Mouse (Mus musculus) heart, embryonic 12.5 days (tissue): Measurements from ENCODE around the gene A230072I06Rik. TPM values are rescaled to one million over a fixed set of nuclear protein-coding genes. Genes with fewer than 3 reads are reported as not detected.

Experiments
- ATAC-seq: fragments of 200-750 bp; cut with Nextera tagmentation; 2 replicates; pipeline ENCODE4 v1.8.0; 2017; ENCODE audit warnings: moderate TSS enrichment, moderate library complexity; ENCODE audit not compliant: insufficient number of reproducible peaks, low FRiP score
- H3K27ac ChIP-seq: fragments of 300-500 bp; sonication (generic); 2 replicates; pipeline ENCODE4 v1.5.1; 2016; ENCODE audit warnings: mild to moderate bottlenecking, moderate library complexity; ENCODE audit not compliant: poor library complexity, severe bottlenecking
- H3K27me3 ChIP-seq: fragments of 300-500 bp; sonication (generic); replicated peaks from 2 replicates; pipeline ENCODE4 v1.6.1; 2016; ENCODE audit warnings: mild to moderate bottlenecking, moderate library complexity
- H3K36me3 ChIP-seq: fragments of 300-500 bp; sonication (generic); 2 replicates; pipeline ENCODE4 v1.6.1; 2016; ENCODE audit warnings: mild to moderate bottlenecking, moderate library complexity
- H3K4me1 ChIP-seq: fragments of 300-500 bp; sonication (generic); replicated peaks from 2 replicates; pipeline ENCODE4 v1.6.1; 2016; ENCODE audit warnings: mild to moderate bottlenecking
- H3K4me2 ChIP-seq: fragments of 300-500 bp; sonication (generic); 2 replicates; pipeline ENCODE4 v1.6.1; 2016; ENCODE audit warnings: mild to moderate bottlenecking, moderate library complexity
- H3K4me3 ChIP-seq: fragments of 300-500 bp; sonication (generic); 2 replicates; pipeline ENCODE4 v1.5.1; 2016; ENCODE audit warnings: mild to moderate bottlenecking
- H3K9ac ChIP-seq: fragments of 300-500 bp; sonication (generic); 2 replicates; pipeline ENCODE4 v1.6.1; 2016; ENCODE audit warnings: mild to moderate bottlenecking, moderate library complexity
- H3K9me3 ChIP-seq: fragments of 300-500 bp; sonication (generic); replicated peaks from 2 replicates; pipeline ENCODE4 v1.6.1; 2016; ENCODE audit warnings: mild to moderate bottlenecking, moderate library complexity
- WGBS: fragments of 180-500 bp; shearing (Covaris S2); methylation state at CpG from one replicate; pipeline ENCODE4 v1.1.7; 2016; 5-methylcytosine and 5-hydroxymethylcytosine counted together
- polyA plus RNA-seq: library from polyadenylated mRNA; unstranded; fragments of >200 nt; fragmentation: Nextera tagmentation; extraction: Ambion mirVana; gene quantifications from 2 replicates; pipeline ENCODE4 v1.2.1, GENCODE M21; 2016

A230072I06Rik gene
- not detected in 2 replicates for polyA plus RNA-seq

- WGBS = 35% methylated on average over 12 of the region's 12 CpGs
- no peaks in the 10 kb centered on the region for H3K9me3 ChIP-seq
- peak within 1 kb of the TSS; percentile 52 for H3K27ac ChIP-seq
- peak within 1 kb of the TSS; percentile 33 for H3K4me2 ChIP-seq
- H3K27me3 ChIP-seq = peaks cover 6% of the 10 kb centered on the region; the same call in 1 of the 2 replicates
- H3K36me3 ChIP-seq = no peaks in the 10 kb centered on the region
- no peak within 1 kb of the TSS for H3K4me3 ChIP-seq
- ATAC-seq = 0 out of 2 replicates have a peak, but pooled peaks have one; percentile 26
- H3K4me1 ChIP-seq = peaks cover 20% of the 10 kb centered on the region
- H3K9ac ChIP-seq = no peak within 1 kb of the TSS
These were observed at the start of gene A230072I06Rik for GRCm38 (mm10) chr8:12278663-12279312. Gene A230072I06Rik, plus strand, starts transcription at chr8:12278819.

DNA sequence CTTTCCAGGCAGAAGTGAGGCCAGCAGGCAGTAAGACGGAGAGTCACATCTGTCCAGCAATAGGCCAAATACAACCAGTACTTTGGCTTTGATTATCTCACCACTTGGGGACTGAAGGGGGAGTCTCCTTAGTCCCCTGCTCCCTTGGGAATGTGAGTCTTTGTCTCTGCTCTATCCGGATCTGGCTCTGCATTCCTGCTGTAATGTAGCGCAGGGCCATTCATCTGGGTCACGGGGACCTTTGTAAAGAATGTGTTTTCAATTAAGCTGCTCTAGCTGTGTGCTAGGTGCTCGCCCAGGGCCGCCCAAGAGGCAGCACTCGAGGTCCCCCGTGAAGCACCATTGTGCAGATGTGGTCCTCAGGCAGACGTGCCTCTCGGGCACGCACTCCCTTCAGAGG, 44.6 kb upstream of the A230072I06Rik start:
- Histone ChIP-seq H3K4me2 (no peak overlapping the region), H3K9me3 (no peaks in the 10 kb centered on the region), H3K27ac (no peak overlapping the region), H3K36me3 (no peaks in the 10 kb centered on the region), H3K9ac (no peak overlapping the region), H3K4me3 (no peak overlapping the region), H3K27me3 (peaks cover 4% of the 10 kb centered on the region; the same call in 1 of the 2 replicates), H3K4me1 (no peaks in the 10 kb centered on the region)
- WGBS = 50% methylated on average over 11 of the region's 11 CpGs
- ATAC-seq = no peak

DNA sequence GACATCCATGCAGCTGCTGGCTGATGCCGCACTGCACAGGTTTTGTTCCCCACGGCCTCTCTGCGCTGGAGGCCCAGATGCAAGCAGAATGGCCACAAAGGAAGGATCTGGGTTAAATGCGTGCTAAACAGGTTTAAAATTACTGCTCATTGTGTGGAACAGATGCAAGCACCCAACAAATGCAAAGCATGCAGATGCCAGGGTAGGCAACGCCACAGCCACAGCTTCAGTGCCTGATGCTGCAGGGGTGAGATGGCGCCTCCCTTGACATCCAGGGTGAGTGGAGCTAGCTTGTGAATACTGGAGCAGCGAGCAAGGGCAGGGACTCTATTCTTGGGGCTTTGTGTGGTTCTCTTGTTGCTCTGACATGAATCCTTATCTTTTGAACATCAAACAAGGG, 39.8 kb upstream of the A230072I06Rik start:
- no peak overlapping the region for H3K4me3 ChIP-seq
- no peaks in the 10 kb centered on the region for H3K4me1 ChIP-seq
- ATAC-seq = no peak
- no peaks in the 10 kb centered on the region for H3K9me3 ChIP-seq
- peaks cover 11% of the 10 kb centered on the region; the same call in 1 of the 2 replicates for H3K27me3 ChIP-seq
- no peak overlapping the region for H3K27ac ChIP-seq
- H3K4me2 ChIP-seq = no peak overlapping the region
- H3K9ac ChIP-seq = no peak overlapping the region
- WGBS = 78% methylated on average over 7 of the region's 7 CpGs
- no peaks in the 10 kb centered on the region for H3K36me3 ChIP-seq

- Histone ChIP-seq H3K27me3 (peaks cover 14% of the 10 kb centered on the region; the same call in 1 of the 2 replicates), H3K27ac (no peak overlapping the region), H3K9ac (no peak overlapping the region), H3K36me3 (no peaks in the 10 kb centered on the region), H3K4me1 (no peaks in the 10 kb centered on the region), H3K9me3 (no peaks in the 10 kb centered on the region), H3K4me3 (no peak overlapping the region), H3K4me2 (no peak overlapping the region)
- ATAC-seq = no peak
- WGBS = 55% methylated on average over 9 of the region's 9 CpGs
These were observed 38.5 kb upstream of the A230072I06Rik start for GRCm38 (mm10) chr8:12240143-12240542.

GRCm38 (mm10) chr8:12243746-12244145, 34.9 kb upstream of the A230072I06Rik start:
- no peak overlapping the region for H3K27ac ChIP-seq
- H3K4me1 ChIP-seq = no peaks in the 10 kb centered on the region
- no peak overlapping the region for H3K9ac ChIP-seq
- no peaks in the 10 kb centered on the region for H3K36me3 ChIP-seq
- no peaks in the 10 kb centered on the region for H3K9me3 ChIP-seq
- H3K4me2 ChIP-seq = no peak overlapping the region
- WGBS = 72% methylated on average over 1 of the region's 1 CpGs
- ATAC-seq = no peak
- no peak overlapping the region for H3K4me3 ChIP-seq
- 0 out of 2 replicates have a peak, but pooled peaks cover 9% of the 10 kb centered on the region for H3K27me3 ChIP-seq

DNA sequence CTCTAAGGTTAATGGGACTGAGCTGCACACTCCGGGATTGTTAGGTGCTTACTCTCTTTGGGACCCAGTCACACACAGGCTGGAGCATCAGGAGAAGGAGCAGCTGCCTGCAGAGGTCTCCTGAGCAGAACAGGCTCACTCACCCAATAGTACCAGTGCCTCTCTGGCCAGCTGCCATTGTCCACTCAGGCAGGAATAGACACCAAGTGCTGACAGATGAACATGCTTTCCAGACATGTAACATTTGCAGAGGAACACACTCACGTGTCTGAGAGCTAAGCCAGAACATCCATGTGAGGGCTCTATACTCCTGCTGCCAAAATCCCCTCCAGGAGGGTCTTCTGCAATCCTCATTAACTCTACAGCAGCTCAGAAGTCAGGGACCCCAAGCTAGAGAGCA, 18.7 kb upstream of the A230072I06Rik start:
- Histone ChIP-seq H3K9ac (no peak overlapping the region), H3K27ac (no peak overlapping the region), H3K4me1 (no peaks in the 10 kb centered on the region), H3K4me2 (no peak overlapping the region), H3K27me3 (peaks cover 24% of the 10 kb centered on the region; the same call in 1 of the 2 replicates), H3K9me3 (no peaks in the 10 kb centered on the region), H3K36me3 (no peaks in the 10 kb centered on the region), H3K4me3 (no peak overlapping the region)
- 0 out of 2 replicates have a peak, but pooled peaks have one; percentile 25 for ATAC-seq
- whole genome bisulfite sequencing = 42% methylated on average over 2 of the region's 2 CpGs

GRCm38 (mm10) chr8:12260476-12261029, 18.1 kb upstream of the A230072I06Rik start:
- H3K9me3 ChIP-seq = no peaks in the 10 kb centered on the region
- no peak for ATAC-seq
- no peak overlapping the region for H3K27ac ChIP-seq
- H3K4me2 ChIP-seq = no peak overlapping the region
- H3K36me3 ChIP-seq = no peaks in the 10 kb centered on the region
- H3K4me1 ChIP-seq = no peaks in the 10 kb centered on the region
- H3K27me3 ChIP-seq = peaks cover 17% of the 10 kb centered on the region; the same call in 1 of the 2 replicates
- WGBS = 73% methylated on average over 6 of the region's 6 CpGs
- no peak overlapping the region for H3K4me3 ChIP-seq
- H3K9ac ChIP-seq = no peak overlapping the region

DNA sequence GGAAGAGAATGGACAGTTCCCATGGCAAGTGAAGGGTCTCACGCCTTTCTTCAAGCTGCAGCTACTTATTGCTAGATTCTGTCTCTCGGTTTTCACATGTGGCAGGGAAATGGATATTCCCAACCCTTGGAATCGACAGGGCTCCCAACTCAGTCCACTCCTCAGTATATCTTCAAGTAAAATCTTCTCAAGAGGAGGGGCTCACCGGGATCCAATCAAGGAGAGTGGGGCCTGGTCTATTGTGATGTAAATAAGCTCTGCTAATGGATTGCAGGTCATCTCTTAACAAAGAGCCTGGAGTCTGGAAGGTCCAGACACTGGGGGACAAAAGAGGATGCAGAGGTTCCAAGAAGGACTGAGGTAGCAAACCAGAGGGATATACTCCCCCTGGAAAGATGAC, 17.1 kb upstream of the A230072I06Rik start:
- H3K4me2 ChIP-seq = no peak overlapping the region
- no peaks in the 10 kb centered on the region for H3K36me3 ChIP-seq
- no peak overlapping the region for H3K27ac ChIP-seq
- no peak overlapping the region for H3K9ac ChIP-seq
- whole genome bisulfite sequencing = 62% methylated on average over 4 of the region's 4 CpGs
- peaks cover 15% of the 10 kb centered on the region; the same call in 1 of the 2 replicates for H3K27me3 ChIP-seq
- H3K9me3 ChIP-seq = no peaks in the 10 kb centered on the region
- ATAC-seq = no peak
- no peaks in the 10 kb centered on the region for H3K4me1 ChIP-seq
- no peak overlapping the region for H3K4me3 ChIP-seq

- H3K36me3 ChIP-seq = no peaks in the 10 kb centered on the region
- ATAC-seq = no peak
- 85% methylated on average over 8 of the region's 8 CpGs for WGBS
These were observed 13.6 kb upstream of the A230072I06Rik start for GRCm38 (mm10) chr8:12264996-12265395.

GRCm38 (mm10) chr8:12267863-12268262, 10.8 kb upstream of the A230072I06Rik start:
- Histone ChIP-seq H3K4me2 (no peak overlapping the region), H3K4me1 (no peaks in the 10 kb centered on the region), H3K27me3 (peaks cover 12% of the 10 kb centered on the region; the same call in 1 of the 2 replicates), H3K9ac (no peak overlapping the region), H3K4me3 (no peak overlapping the region), H3K36me3 (no peaks in the 10 kb centered on the region), H3K9me3 (no peaks in the 10 kb centered on the region), H3K27ac (no peak overlapping the region)
- 81% methylated on average over 5 of the region's 5 CpGs for WGBS
- ATAC-seq = no peak

More at GRCm38 (mm10) chr8:12264996-12265395, 13.6 kb upstream of the A230072I06Rik start:
- no peaks in the 10 kb centered on the region for H3K9me3 ChIP-seq
- H3K27me3 ChIP-seq = peaks cover 15% of the 10 kb centered on the region; the same call in 1 of the 2 replicates
- H3K4me3 ChIP-seq = no peak overlapping the region
- no peak overlapping the region for H3K27ac ChIP-seq
- H3K4me2 ChIP-seq = no peak overlapping the region
- no peak overlapping the region for H3K9ac ChIP-seq
- no peaks in the 10 kb centered on the region for H3K4me1 ChIP-seq

DNA sequence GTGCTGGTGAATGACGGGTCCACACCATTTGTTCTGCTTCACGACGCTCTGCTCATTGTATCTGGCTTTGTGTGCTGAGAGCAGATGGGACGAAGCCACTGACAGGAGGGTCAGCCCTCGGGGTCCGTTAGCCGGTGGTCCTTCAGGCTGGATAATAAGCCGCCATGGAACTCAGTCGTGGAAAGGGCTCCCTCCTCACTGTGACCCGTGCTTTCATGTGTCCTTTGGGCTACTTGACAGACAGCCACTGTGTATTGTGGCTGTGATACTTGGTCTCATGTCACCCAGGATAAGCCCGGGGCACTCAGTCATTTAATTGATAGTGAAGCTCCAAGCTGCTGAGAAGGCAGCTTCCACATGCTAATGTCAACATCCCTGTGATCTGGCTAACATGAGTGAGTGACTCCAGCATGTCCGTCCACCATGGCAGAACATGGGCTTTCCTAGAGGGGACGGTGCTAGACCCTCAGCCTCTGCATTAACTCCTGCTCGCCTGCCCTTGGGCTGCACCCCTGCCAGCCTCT, 10.3 kb upstream of the A230072I06Rik start:
- Histone ChIP-seq H3K27ac (no peak overlapping the region), H3K9ac (no peak overlapping the region), H3K4me2 (no peak overlapping the region), H3K4me3 (no peak overlapping the region), H3K27me3 (peaks cover 10% of the 10 kb centered on the region; the same call in 1 of the 2 replicates), H3K4me1 (no peaks in the 10 kb centered on the region), H3K36me3 (no peaks in the 10 kb centered on the region), H3K9me3 (no peaks in the 10 kb centered on the region)
- 63% methylated on average over 14 of the region's 14 CpGs for WGBS
- no peak for ATAC-seq
